Mouse (Mus musculus) embryonic facial prominence, embryonic 10.5 days (tissue): ENCODE measurements around the gene Rasgef1a. TPM values are rescaled to one million over a fixed set of nuclear protein-coding genes. Genes with fewer than 3 reads are reported as not detected.

Source experiments
- DNase-seq: peaks from one replicate; pipeline ENCODE4 v3.0.0-alpha.2; 2017; ENCODE audit warnings: low spot score
- H3K27ac ChIP-seq: fragments of 300-500 bp; sonication (generic); replicated peaks from 2 replicates; pipeline ENCODE4 v1.5.1; 2016; ENCODE audit warnings: mild to moderate bottlenecking
- H3K27me3 ChIP-seq: fragments of 300-500 bp; sonication (generic); replicated peaks from 2 replicates; pipeline ENCODE4 v1.6.1; 2016; ENCODE audit warnings: low read depth, mild to moderate bottlenecking; ENCODE audit not compliant: poor library complexity, severe bottlenecking
- H3K36me3 ChIP-seq: fragments of 300-500 bp; sonication (generic); replicated peaks from 2 replicates; pipeline ENCODE4 v1.6.1; 2016; ENCODE audit warnings: mild to moderate bottlenecking, moderate library complexity
- H3K4me1 ChIP-seq: fragments of 300-500 bp; sonication (generic); 2 replicates; pipeline ENCODE4 v1.6.1; 2016
- H3K4me3 ChIP-seq: fragments of 300-500 bp; sonication (generic); 2 replicates; pipeline ENCODE4 v1.5.1; 2016; ENCODE audit warnings: mild to moderate bottlenecking, moderate library complexity
- H3K9me3 ChIP-seq: fragments of 300-500 bp; sonication (generic); 2 replicates; pipeline ENCODE4 v1.6.1; 2016; ENCODE audit warnings: mild to moderate bottlenecking
- WGBS: fragments of 180-500 bp; shearing (Covaris S2); methylation state at CpG from one replicate; pipeline ENCODE4 v1.1.7; 2016; 5-methylcytosine and 5-hydroxymethylcytosine counted together
- polyA plus RNA-seq: library from polyadenylated mRNA; unstranded; fragments of >200 nt; fragmentation: Nextera tagmentation; extraction: Ambion mirVana; gene quantifications from 2 replicates; pipeline ENCODE4 v1.2.1, GENCODE M21; 2016

Rasgef1a gene
- polyA plus RNA-seq, 1 experiment from 2014 or later: 0.06 TPM

DNA sequence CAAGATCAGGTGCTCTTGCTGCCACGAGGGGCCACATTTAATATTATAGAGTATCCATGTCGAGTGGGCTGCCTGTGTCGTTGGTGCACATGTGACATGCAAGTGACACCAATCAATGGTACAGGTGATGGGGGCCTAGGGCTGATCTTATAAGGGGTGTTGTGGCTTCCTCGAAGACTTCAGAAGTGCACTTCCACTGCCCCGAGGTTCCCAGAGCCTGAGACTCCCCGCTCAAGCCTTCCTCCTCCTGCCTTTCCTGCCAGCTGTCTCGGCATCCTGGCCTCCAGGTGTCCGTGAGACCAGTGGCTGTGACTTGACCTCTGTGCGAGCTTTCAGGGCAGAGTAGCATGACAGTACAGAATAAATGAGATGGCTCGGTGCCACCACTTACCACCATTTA lies 67.5 kb downstream of the Rasgef1a start:
- 75% methylated on average over 10 of the region's 10 CpGs for WGBS
- no peak overlapping the region for H3K27ac ChIP-seq
- H3K4me1 ChIP-seq: peaks cover 8% of the 10 kb centered on the region
- no peak for DNase-seq
- 0 out of 2 replicates have a peak, but pooled peaks cover 5% of the 10 kb centered on the region for H3K27me3 ChIP-seq
- no peak overlapping the region for H3K4me3 ChIP-seq
- no peaks in the 10 kb centered on the region for H3K36me3 ChIP-seq
- no peaks in the 10 kb centered on the region for H3K9me3 ChIP-seq

DNA sequence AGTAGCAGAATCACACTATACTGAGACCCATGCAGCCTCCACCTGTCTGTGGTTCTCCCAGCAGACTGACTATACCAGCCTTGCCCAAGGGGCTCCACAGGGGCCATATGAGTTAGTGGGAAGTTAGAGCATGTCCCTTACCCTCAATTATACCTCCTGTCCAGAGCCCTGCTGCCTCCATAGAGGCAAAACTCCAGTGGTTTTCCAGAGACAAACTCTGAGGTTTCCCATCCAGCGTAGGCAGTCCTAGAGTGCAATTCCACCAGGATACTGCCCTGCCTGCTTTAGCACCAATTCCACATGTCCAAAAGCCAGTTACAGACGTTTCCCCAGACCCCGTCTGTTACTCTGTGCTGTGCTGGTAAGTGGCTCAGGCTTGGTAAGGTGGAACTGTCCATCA lies 68.1 kb downstream of the Rasgef1a start:
- 68% methylated on average over 3 of the region's 3 CpGs for WGBS
- Histone ChIP-seq H3K9me3 (no peaks in the 10 kb centered on the region), H3K27ac (no peak overlapping the region), H3K36me3 (no peaks in the 10 kb centered on the region), H3K27me3 (0 out of 2 replicates have a peak, but pooled peaks cover 5% of the 10 kb centered on the region), H3K4me3 (no peak overlapping the region), H3K4me1 (peaks cover 3% of the 10 kb centered on the region)
- no peak for DNase-seq

DNA sequence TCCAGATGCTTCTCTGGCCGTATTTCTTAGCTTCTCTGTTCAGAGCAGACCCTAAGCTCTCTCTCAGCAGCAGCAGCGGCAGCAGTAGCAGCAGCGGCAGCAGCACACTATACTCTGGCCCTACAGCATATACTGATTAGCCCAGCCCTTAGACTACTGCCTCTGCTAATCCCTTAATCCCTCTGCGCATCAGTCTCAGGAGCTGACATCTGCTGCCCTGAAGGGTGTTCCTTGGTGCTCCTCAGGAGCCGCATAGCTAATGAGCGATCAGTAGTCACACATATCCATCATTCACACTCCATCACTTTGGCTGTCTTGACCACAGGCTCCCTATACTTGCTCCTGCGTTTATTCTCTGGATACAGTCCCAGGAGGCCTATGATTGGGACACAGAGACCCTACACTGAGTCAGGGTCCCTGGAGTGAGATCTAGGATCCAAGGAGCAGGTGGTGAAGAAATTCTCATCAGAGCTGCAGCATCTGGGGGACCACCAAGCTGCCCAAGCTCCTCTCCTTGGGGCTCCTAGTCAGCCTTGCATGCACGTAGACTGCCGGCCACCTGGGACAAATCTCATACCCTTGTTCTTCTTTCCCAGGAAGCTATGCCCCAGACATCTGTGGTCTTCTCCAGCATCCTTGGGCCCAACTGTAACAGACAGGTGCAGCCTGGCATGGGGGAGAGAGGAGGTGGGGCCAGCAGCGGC lies 68.7 kb downstream of the Rasgef1a start:
- no peak overlapping the region for H3K4me3 ChIP-seq
- H3K36me3 ChIP-seq: no peaks in the 10 kb centered on the region
- 0 out of 2 replicates have a peak, but pooled peaks cover 5% of the 10 kb centered on the region for H3K27me3 ChIP-seq
- H3K9me3 ChIP-seq: no peaks in the 10 kb centered on the region
- no peak overlapping the region for H3K27ac ChIP-seq
- no peak for DNase-seq
- WGBS: 61% methylated on average over 10 of the region's 10 CpGs
- no peaks in the 10 kb centered on the region for H3K4me1 ChIP-seq

DNA sequence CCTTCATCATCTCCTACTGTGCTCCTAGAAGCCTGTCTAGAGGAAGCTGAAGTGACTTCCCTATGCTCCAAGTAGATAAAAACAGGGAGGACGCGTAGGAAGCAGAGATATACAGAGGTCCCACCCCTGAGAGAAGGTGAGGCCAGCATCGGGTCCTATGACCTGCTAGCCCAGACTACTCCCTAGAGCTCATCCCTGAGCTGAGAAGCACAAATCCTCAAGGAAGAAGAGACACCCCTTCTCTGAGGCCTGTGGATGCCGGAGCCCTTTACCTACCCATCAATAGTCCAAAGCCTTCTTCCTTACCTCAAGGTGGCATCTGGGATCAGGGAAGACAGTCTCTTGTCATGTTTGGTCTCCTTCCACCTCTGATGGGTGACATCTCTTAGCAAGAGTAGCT lies 69.5 kb downstream of the Rasgef1a start:
- Histone ChIP-seq H3K27ac (no peak overlapping the region), H3K4me1 (no peaks in the 10 kb centered on the region), H3K36me3 (no peaks in the 10 kb centered on the region), H3K9me3 (no peaks in the 10 kb centered on the region), H3K4me3 (no peak overlapping the region), H3K27me3 (0 out of 2 replicates have a peak, but pooled peaks cover 5% of the 10 kb centered on the region)
- WGBS: 93% methylated on average over 4 of the region's 4 CpGs
- DNase-seq: no peak

DNA sequence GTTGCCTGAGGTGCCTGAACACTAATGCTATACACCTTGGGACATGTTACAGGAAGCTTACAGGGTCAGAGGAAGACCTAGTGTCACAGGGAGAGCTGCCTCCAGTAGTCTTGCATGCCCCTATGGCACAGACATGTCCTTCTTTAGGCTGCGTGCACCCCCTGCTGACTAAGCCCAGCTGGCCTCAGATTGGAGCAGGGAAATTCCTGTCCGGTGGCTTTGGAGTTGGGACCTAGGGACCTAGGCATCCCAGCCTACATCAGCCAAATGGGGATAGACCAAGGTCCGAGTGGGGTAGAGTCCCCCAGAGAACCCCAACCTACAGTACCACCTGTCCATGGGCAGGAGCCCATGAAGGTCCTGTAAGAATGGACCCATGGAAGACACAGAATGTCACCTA lies 71.1 kb downstream of the Rasgef1a start:
- Histone ChIP-seq H3K36me3 (no peaks in the 10 kb centered on the region), H3K4me1 (no peaks in the 10 kb centered on the region), H3K27ac (no peak overlapping the region), H3K9me3 (no peaks in the 10 kb centered on the region), H3K27me3 (0 out of 2 replicates have a peak, but pooled peaks cover 5% of the 10 kb centered on the region), H3K4me3 (no peak overlapping the region)
- DNase-seq: no peak
- WGBS: 76% methylated on average over 3 of the region's 3 CpGs

DNA sequence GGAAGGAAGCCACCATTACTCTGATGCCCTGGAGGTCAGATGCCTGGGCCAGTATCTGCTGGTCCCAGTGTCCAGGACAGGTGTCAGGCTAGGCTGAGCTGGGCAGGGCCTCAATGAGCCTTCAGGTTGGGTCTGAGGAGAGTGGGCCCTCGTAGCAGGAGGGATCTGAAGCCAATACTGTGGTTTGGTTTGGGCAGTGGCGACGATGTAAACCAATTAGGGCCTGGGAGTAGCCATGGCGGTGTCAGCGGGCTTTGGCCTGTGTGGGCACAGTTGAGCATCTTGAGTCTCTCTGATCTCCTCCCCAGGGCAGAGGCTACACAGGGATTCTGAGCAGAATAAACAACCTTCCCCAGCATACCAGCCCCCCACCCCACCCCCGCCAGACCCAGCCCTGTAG lies 72.4 kb downstream of the Rasgef1a start:
- Histone ChIP-seq H3K4me1 (no peaks in the 10 kb centered on the region), H3K36me3 (no peaks in the 10 kb centered on the region), H3K9me3 (no peaks in the 10 kb centered on the region), H3K27me3 (0 out of 2 replicates have a peak, but pooled peaks cover 5% of the 10 kb centered on the region), H3K27ac (no peak overlapping the region), H3K4me3 (no peak overlapping the region)
- no peak for DNase-seq
- 72% methylated on average over 6 of the region's 6 CpGs for WGBS

DNA sequence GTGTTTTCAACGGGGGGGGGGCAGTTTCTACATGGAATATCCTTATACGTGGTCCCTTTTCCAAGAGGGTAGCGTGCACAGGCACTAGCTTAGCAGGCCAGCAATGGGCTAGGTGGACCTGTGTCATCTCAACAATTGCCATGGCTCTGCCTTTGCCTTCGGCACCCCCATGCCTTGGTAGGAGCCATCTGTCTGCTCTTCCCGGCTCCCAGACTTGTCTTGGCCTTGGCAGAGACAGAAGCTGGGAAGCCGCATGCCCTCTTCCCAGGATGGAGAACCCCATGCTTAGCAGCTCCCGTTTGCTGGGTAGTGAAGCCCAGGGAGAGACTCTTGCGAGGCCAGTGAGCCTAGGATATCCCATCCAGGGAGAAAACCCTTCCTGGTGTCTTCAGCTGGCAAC lies 73.4 kb downstream of the Rasgef1a start:
- Histone ChIP-seq H3K36me3 (no peaks in the 10 kb centered on the region), H3K4me1 (no peaks in the 10 kb centered on the region), H3K9me3 (no peaks in the 10 kb centered on the region), H3K27ac (no peak overlapping the region), H3K4me3 (no peak overlapping the region), H3K27me3 (0 out of 2 replicates have a peak, but pooled peaks cover 5% of the 10 kb centered on the region)
- DNase-seq: no peak
- WGBS: 92% methylated on average over 8 of the region's 8 CpGs

DNA sequence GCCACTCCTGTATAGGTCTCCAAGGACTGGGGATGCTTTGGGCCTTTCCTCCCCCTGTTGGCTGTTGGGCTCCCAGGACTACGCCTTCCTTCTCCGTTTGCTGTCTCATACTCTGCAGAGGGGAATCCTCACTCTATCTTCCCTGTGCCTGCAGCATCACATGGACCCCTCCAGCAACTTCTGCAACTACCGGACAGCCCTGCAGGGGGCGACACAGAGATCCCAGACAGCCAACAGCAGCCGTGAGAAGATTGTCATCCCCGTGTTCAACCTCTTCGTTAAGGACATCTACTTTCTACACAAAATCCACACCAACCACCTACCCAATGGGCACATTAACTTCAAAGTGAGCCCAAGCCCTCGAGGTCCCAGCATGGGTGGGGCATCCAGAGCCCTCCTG lies 76.7 kb downstream of the Rasgef1a start:
- WGBS: 62% methylated on average over 8 of the region's 8 CpGs
- no peaks in the 10 kb centered on the region for H3K36me3 ChIP-seq
- no peak overlapping the region for H3K4me3 ChIP-seq
- no peak for DNase-seq
- no peak overlapping the region for H3K27ac ChIP-seq
- no peaks in the 10 kb centered on the region for H3K27me3 ChIP-seq
- H3K4me1 ChIP-seq: 0 out of 2 replicates have a peak, but pooled peaks cover 2% of the 10 kb centered on the region
- H3K9me3 ChIP-seq: no peaks in the 10 kb centered on the region

DNA sequence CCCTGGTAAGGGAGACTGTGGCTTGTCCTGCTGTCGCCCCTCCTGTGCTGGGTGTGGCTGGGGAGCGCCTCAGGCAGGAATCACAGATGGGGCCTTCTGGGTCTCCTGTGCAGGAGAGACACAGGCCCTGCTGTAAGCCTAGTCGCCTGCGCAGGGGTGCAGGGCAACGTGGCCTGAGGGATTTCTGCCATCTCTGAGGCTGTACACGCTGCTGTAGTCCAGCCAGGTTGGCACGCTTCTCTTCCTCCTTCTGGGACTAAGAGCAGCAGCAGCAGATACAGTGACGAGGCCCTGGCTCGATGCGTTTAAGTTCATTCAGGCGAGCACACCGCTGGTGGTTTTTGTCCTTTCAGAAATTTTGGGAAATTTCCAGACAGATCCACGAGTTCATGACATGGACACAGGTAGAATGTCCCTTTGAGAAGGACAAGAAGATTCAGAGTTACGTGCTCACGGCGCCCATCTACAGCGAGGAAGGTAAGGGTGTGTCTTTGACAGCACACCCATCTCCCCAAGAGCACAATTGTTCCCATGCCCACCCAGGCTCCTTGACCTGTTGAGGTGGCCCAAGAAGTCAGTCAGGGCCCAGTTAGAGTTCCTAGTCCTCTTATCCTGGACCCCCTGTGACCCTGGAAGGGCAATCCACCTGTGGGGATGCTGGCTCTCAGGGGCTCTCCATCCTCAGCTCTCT lies 77.7 kb downstream of the Rasgef1a start:
- H3K36me3 ChIP-seq: no peaks in the 10 kb centered on the region
- H3K4me1 ChIP-seq: 0 out of 2 replicates have a peak, but pooled peaks cover 2% of the 10 kb centered on the region
- H3K4me3 ChIP-seq: no peak overlapping the region
- H3K27me3 ChIP-seq: no peaks in the 10 kb centered on the region
- no peak for DNase-seq
- WGBS: 77% methylated on average over 17 of the region's 17 CpGs
- no peak overlapping the region; the same call in 1 of the 2 replicates for H3K27ac ChIP-seq
- H3K9me3 ChIP-seq: no peaks in the 10 kb centered on the region

DNA sequence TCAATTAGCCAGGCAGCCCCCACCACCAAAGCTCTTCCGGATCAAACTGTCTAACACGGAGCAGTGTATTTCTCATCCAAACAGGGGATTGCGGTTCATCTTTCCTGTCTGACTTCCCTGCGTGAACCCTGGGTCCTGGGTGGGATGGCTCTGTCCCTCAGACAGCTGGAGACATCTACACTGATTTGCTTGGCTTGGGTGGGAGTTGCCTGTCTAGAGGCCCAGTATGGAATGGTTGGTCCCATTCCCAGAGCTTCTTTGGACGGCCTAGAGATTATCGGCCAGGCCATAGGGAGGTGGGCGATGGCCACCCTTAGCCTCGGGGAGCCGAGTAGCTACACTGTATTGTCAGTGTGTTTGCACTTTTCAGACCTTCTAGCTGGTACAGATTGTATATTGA lies 79.6 kb downstream of the Rasgef1a start:
- DNase-seq: no peak
- no peaks in the 10 kb centered on the region for H3K27me3 ChIP-seq
- 86% methylated on average over 9 of the region's 9 CpGs for WGBS
- no peaks in the 10 kb centered on the region for H3K36me3 ChIP-seq
- H3K4me1 ChIP-seq: 0 out of 2 replicates have a peak, but pooled peaks cover 2% of the 10 kb centered on the region
- H3K4me3 ChIP-seq: no peak overlapping the region
- no peak overlapping the region for H3K27ac ChIP-seq
- no peaks in the 10 kb centered on the region for H3K9me3 ChIP-seq

DNA sequence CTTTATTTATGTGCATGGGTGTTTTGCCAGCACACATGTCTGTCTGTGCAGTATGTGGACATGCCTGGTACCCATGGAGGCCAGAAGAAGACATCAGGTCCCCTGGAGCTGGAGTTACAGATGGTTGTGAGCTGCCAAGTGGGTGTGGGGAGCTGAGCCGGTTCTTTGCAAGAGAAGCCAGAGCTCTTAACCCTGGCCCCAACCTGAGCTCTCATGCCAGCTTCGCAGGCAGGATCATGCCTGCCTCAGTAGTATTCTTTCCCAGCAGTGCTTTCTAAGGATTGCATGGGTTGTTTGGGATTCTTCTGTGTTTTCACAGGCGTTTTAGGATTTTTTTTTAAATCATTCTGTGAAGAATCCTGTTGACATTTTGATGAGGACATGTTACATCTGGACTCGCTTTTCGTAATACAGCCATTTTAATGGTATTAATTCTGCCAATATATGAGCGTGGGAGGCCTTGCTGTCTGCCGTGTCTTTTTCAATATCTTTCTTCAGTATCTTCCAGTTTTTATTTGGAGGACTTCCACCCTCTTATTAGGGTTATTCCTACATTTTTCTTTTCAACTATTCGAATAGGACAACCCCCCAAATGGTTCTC lies 86.6 kb downstream of the Rasgef1a start:
- Histone ChIP-seq H3K36me3 (no peaks in the 10 kb centered on the region), H3K27me3 (no peaks in the 10 kb centered on the region), H3K27ac (no peak overlapping the region), H3K4me1 (no peaks in the 10 kb centered on the region), H3K9me3 (no peaks in the 10 kb centered on the region), H3K4me3 (no peak overlapping the region)
- WGBS: 84% methylated on average over 8 of the region's 8 CpGs
- DNase-seq: no peak

DNA sequence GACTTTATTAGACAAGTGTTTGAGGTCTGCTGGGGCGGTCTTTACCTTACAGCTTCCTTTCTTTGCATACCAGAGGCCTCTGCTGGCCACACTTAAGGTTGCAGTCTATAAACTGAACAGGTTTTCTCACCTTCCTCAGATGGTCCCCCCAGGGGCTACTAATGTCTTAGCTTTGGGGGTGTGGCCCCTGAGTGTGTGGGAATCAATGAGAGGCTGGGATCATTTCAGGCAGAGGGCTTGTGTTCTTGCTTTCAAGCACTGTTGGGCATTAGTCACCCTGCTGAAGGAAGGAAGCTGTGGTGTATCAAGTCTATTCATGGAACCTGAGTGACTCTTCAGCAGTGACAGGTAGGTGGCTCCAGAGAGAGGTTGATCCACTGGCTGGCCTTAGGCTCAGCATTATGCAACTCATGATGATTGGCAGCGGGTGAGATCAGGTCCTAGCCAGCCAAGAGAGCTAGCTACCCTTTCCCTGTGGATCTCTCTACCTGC lies 88.1 kb downstream of the Rasgef1a start:
- no peaks in the 10 kb centered on the region for H3K9me3 ChIP-seq
- DNase-seq: no peak
- no peaks in the 10 kb centered on the region for H3K27me3 ChIP-seq
- H3K36me3 ChIP-seq: no peaks in the 10 kb centered on the region
- H3K27ac ChIP-seq: no peak overlapping the region
- no peaks in the 10 kb centered on the region for H3K4me1 ChIP-seq
- WGBS: 30% methylated on average over 2 of the region's 2 CpGs
- no peak overlapping the region for H3K4me3 ChIP-seq
